Mouse (Mus musculus) liver, embryonic 12.5 days (tissue): ENCODE data around the gene Gpi1. TPM values are rescaled to one million over a fixed set of nuclear protein-coding genes. Genes with fewer than 3 reads are reported as not detected.

Source experiments
- ATAC-seq: fragments of 200-750 bp; cut with Nextera tagmentation; 2 replicates; pipeline ENCODE4 v1.8.0; 2017; ENCODE audit warnings: moderate number of reproducible peaks, mild to moderate bottlenecking, moderate library complexity
- H3K27ac ChIP-seq: fragments of 300-500 bp; sonication (generic); 2 replicates; pipeline ENCODE4 v1.5.1; 2016; ENCODE audit warnings: mild to moderate bottlenecking
- H3K27me3 ChIP-seq: fragments of 300-500 bp; sonication (generic); replicated peaks from 2 replicates; pipeline ENCODE4 v1.6.1; 2016; ENCODE audit warnings: mild to moderate bottlenecking, moderate library complexity
- H3K36me3 ChIP-seq: fragments of 300-500 bp; sonication (generic); 2 replicates; pipeline ENCODE4 v1.6.1; 2016; ENCODE audit warnings: mild to moderate bottlenecking, moderate library complexity
- H3K4me1 ChIP-seq: fragments of 300-500 bp; sonication (generic); 2 replicates; pipeline ENCODE4 v1.6.1; 2016
- H3K4me2 ChIP-seq: fragments of 300-500 bp; sonication (generic); 2 replicates; pipeline ENCODE4 v1.6.1; 2016; ENCODE audit warnings: mild to moderate bottlenecking, moderate library complexity
- H3K4me3 ChIP-seq: fragments of 300-500 bp; sonication (generic); 2 replicates; pipeline ENCODE4 v1.5.1; 2016; ENCODE audit warnings: mild to moderate bottlenecking, moderate library complexity
- H3K9ac ChIP-seq: fragments of 300-500 bp; sonication (generic); 2 replicates; pipeline ENCODE4 v1.6.1; 2016; ENCODE audit warnings: mild to moderate bottlenecking, moderate library complexity
- H3K9me3 ChIP-seq: fragments of 300-500 bp; sonication (generic); replicated peaks from 2 replicates; pipeline ENCODE4 v1.6.1; 2016; ENCODE audit warnings: mild to moderate bottlenecking, moderate library complexity
- WGBS: fragments of 180-500 bp; shearing (Covaris S2); methylation state at CpG from one replicate; pipeline ENCODE4 v1.1.7; 2016; ENCODE audit not compliant: insufficient replicate concordance; 5-methylcytosine and 5-hydroxymethylcytosine counted together
- polyA plus RNA-seq: library from polyadenylated mRNA; unstranded; fragments of >200 nt; fragmentation: Nextera tagmentation; extraction: Ambion mirVana; gene quantifications from 2 replicates; pipeline ENCODE4 v1.2.1, GENCODE M21; 2016

Gpi1 gene
- polyA plus RNA-seq, 1 experiment from 2014 or later = 222 TPM

DNA sequence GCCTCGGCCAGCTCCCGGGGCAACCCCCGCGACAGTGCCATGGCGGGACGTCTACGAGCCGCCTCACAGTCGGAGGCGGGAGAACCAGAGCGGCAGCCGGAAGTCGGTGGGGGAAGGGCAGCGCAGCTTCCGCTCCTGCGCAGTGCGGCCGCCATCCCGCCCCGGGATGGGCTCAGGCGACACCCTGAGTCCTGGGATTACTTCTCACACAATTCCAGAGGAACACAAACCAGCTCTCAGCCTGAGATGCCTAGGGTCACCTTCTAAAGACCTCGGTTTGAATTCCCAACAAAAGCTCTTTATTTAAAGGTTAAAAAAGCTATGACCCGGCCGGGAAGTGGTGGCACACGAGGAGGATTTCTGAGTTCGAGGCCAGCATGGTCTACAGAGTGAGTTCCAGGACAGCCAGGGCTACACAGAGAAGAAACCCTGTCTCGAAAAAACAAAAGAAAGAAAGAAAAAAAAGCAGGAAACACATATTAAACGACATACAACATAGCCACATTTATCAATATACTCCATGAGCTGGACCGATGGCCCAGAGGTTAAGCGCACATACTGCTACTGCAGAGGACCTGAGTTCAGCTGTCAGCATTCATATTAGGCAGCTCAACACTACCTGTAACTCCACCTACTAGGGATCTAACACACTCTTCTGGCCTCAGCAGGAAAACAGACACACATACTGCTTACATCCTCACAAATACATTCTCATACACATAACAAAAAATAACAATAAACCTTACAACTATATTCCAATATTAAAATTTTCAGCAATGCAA lies 61.5 kb downstream of the Gpi1 start:
- 10% methylated on average over 30 of the region's 30 CpGs for WGBS
- Histone ChIP-seq H3K27me3 (no peaks in the 10 kb centered on the region; the same call in 1 of the 2 replicates), H3K27ac (peak overlapping the region; percentile 89), H3K4me2 (peak overlapping the region; percentile 76), H3K9me3 (no peaks in the 10 kb centered on the region), H3K9ac (peak overlapping the region; percentile 98), H3K4me1 (peaks cover 25% of the 10 kb centered on the region), H3K4me3 (peak overlapping the region; percentile 94), H3K36me3 (peaks cover 26% of the 10 kb centered on the region)
- peak; percentile 92 for ATAC-seq

DNA sequence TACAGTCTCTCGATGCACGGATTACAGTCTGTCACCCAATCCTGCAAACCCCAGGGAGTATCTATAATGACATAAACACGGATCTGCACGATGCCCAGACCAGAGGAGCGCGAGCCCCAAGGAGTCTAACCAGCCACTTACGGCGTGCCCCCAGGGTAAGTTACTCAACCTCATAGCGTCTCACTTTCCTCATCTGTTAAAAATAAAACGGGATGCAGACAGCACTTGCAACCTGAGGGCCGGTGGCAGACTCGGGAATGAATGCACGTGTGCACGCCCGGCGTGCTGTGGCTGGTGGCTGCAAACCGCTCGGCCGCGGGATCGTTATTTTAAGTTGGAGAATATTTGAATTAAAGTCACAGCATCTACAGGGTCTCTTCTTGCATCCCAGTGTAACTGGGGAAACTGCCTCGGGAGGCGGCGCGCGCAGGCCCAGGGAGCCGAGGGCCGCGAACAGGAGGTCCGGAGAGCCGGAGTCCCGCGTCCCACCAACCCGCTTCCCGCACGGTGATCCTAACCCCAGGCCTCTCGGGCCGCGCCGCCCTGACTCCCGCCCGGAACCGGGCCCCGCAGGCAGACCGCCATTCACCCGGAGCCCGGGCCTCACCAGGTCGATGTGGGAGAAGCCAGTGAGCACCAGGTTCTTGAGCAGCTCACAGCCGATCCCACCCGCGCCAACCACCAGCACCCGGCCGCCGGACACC lies 62.2 kb downstream of the Gpi1 start:
- no peaks in the 10 kb centered on the region for H3K9me3 ChIP-seq
- ATAC-seq = peak; percentile 79

DNA sequence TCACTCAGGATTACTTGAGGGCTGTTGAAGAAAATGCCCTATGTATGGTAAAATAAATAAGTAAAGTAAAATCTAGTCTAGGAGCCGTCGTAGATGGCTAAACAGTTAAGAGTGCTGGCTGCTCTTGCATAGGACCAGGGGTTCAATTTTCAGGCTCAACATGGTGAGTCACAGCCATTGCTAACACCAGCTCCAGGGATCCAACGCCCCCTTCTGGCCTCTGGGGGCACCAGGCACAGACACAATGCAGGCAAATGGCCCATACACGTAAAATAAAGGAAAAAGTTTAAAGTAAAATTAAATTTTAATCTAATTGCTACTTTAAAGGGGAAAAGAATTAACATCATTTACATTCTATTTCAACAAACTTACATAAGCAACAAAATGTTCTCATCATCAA lies 63.3 kb downstream of the Gpi1 start:
- H3K4me1 ChIP-seq = peaks cover 25% of the 10 kb centered on the region
- no peaks in the 10 kb centered on the region for H3K9me3 ChIP-seq
- peak overlapping the region; percentile 23 for H3K4me3 ChIP-seq
- H3K27me3 ChIP-seq = no peaks in the 10 kb centered on the region
- no peak for ATAC-seq
- peaks cover 44% of the 10 kb centered on the region for H3K36me3 ChIP-seq
- peak overlapping the region; percentile 55 for H3K9ac ChIP-seq
- 42% methylated on average over 4 of the region's 4 CpGs for WGBS
- 0 out of 2 replicates have a peak overlapping the region, but pooled peaks have one; percentile 20 for H3K27ac ChIP-seq
- peak overlapping the region; percentile 56 for H3K4me2 ChIP-seq

More for the DNA sequence above, 62.2 kb downstream of the Gpi1 start:
- H3K4me3 ChIP-seq = peak overlapping the region; percentile 94
- H3K9ac ChIP-seq = peak overlapping the region; percentile 98
- peaks cover 34% of the 10 kb centered on the region for H3K36me3 ChIP-seq
- H3K4me2 ChIP-seq = peak overlapping the region; percentile 76
- H3K27ac ChIP-seq = peak overlapping the region; percentile 89
- under 1% methylated on average over 54 of the region's 54 CpGs for WGBS
- H3K4me1 ChIP-seq = peaks cover 25% of the 10 kb centered on the region
- no peaks in the 10 kb centered on the region for H3K27me3 ChIP-seq

DNA sequence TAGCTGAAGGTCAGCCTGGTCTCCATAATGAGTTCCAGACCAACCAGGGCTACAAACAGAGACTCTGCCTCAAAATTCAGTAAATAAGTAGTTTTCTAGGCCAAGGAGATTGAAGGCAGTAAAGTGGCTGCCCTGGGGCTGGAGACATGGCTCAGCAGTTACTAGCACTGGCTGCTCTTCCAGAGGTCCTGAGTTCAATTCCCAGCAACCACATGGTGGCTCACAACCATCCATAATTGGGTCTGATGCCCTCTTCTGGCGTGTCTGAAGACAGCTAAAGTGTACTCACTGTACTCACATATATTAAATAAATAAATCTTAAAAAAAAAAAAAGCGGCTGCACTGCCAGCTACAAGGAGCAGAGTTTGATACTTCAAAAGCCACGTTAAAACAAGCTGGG lies 64.1 kb downstream of the Gpi1 start:
- H3K27me3 ChIP-seq = no peaks in the 10 kb centered on the region
- peaks cover 53% of the 10 kb centered on the region for H3K36me3 ChIP-seq
- peak overlapping the region; percentile 56; the same call in 1 of the 2 replicates for H3K4me2 ChIP-seq
- 77% methylated on average over 3 of the region's 3 CpGs for WGBS
- H3K9me3 ChIP-seq = no peaks in the 10 kb centered on the region
- peak overlapping the region; percentile 23; the same call in 1 of the 2 replicates for H3K4me3 ChIP-seq
- H3K27ac ChIP-seq = no peak overlapping the region
- no peak for ATAC-seq
- peaks cover 25% of the 10 kb centered on the region for H3K4me1 ChIP-seq
- H3K9ac ChIP-seq = no peak overlapping the region

- Histone ChIP-seq H3K36me3 (peaks cover 65% of the 10 kb centered on the region), H3K27me3 (no peaks in the 10 kb centered on the region), H3K9ac (no peak overlapping the region), H3K9me3 (no peaks in the 10 kb centered on the region), H3K4me3 (no peak overlapping the region), H3K4me2 (no peak overlapping the region), H3K27ac (no peak overlapping the region), H3K4me1 (peaks cover 25% of the 10 kb centered on the region)
- 88% methylated on average over 7 of the region's 7 CpGs for WGBS
- no peak for ATAC-seq
Observed at GRCm38 (mm10) chr7:34164671-34165070, 65.5 kb downstream of the Gpi1 start.

- no peak for ATAC-seq
- peaks cover 98% of the 10 kb centered on the region for H3K36me3 ChIP-seq
- 82% methylated on average over 3 of the region's 3 CpGs for WGBS
Observed at GRCm38 (mm10) chr7:34159167-34159566, 71.0 kb downstream of the Gpi1 start.

DNA sequence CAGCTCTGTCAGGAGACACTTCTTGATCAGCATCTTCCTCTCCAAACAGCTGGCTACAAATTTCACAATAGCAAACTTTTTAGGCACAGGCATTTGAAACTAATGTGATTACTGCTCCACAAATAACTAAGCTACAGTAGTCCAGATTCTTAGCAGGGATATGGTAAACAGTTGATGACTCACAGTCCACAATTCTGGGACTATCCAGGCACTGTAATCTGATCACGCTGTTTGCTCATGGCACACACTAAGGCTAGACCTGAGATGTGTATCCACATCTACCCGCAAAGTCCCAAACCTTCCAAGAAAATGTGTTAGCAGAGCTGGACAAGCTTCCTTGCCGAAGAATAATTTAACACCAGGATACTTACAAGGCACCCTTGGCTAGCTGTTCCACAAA lies 72.1 kb downstream of the Gpi1 start:
- no peak for ATAC-seq
- Histone ChIP-seq H3K4me1 (no peaks in the 10 kb centered on the region), H3K4me3 (no peak overlapping the region), H3K9ac (no peak overlapping the region), H3K36me3 (peaks cover 99% of the 10 kb centered on the region), H3K9me3 (no peaks in the 10 kb centered on the region), H3K27ac (no peak overlapping the region), H3K4me2 (no peak overlapping the region), H3K27me3 (no peaks in the 10 kb centered on the region)
- WGBS = 90% methylated on average over 3 of the region's 3 CpGs

More at GRCm38 (mm10) chr7:34159167-34159566, 71.0 kb downstream of the Gpi1 start:
- H3K4me3 ChIP-seq = no peak overlapping the region
- no peak overlapping the region for H3K9ac ChIP-seq
- H3K27ac ChIP-seq = no peak overlapping the region
- no peaks in the 10 kb centered on the region for H3K9me3 ChIP-seq
- no peaks in the 10 kb centered on the region for H3K27me3 ChIP-seq
- H3K4me2 ChIP-seq = no peak overlapping the region
- H3K4me1 ChIP-seq = no peaks in the 10 kb centered on the region

Other genes with a start within 250 kb of the Gpi1 start
- gene Scgb2b27, start 216.4 kb downstream of the Gpi1 start, polyA plus RNA-seq = not detected in 2 replicates
- gene Scgb1b27, start 208.9 kb downstream of the Gpi1 start, polyA plus RNA-seq = not detected in 2 replicates
- not detected in 2 replicates for gene Scgb1b30, start 134.9 kb downstream of the Gpi1 start, polyA plus RNA-seq
- gene Wtip, start 97.1 kb downstream of the Gpi1 start, polyA plus RNA-seq = 1.5 TPM in 2 replicates
- 165 and 174 TPM in 2 replicates for gene Uba2, start 60.7 kb downstream of the Gpi1 start, polyA plus RNA-seq
- 39.1 and 39.2 TPM in 2 replicates for gene Pdcd2l, start 33.7 kb downstream of the Gpi1 start, polyA plus RNA-seq
- not detected in 2 replicates for gene Gm6096, start 20.7 kb upstream of the Gpi1 start, polyA plus RNA-seq
- gene 4931406P16Rik, start 83.2 kb upstream of the Gpi1 start, polyA plus RNA-seq = 19.6 and 22.0 TPM in 2 replicates
- 64.1 and 64.3 TPM in 2 replicates for gene Lsm14a, start 163.0 kb upstream of the Gpi1 start, polyA plus RNA-seq